Mouse (Mus musculus): ENCODE results near the gene Cmtm2b.
"Not testable (repeated sequence)": the region's sequence is repeated elsewhere in the genome, so short reads cannot be mapped to it uniquely, and the experiment has no call there.

Gene Cmtm2b

GRCm38 (mm10) chr8:104321930-104322329 lies at the start of gene Cmtm2b:
TSS of gene Cmtm2b (plus strand) at chr8:104322230.
- DNase-seq (ENCODE audit: low spot score), result not testable (repeated sequence)

GRCm38 (mm10) chr8:104293081-104293480 lies 28.9 kb upstream of the Cmtm2b start, which contains the start of gene Cmtm2a:
TSS of gene Cmtm2a (minus strand) at chr8:104293181.
- not testable (repeated sequence) for DNase-seq (ENCODE audit: low spot score)

- DNase-seq (ENCODE audit: low spot score), result no peak
Measured at GRCm38 (mm10) chr8:104294396-104294795, 27.6 kb upstream of the Cmtm2b start.

- not testable (repeated sequence) for DNase-seq (ENCODE audit: low spot score)
Measured at GRCm38 (mm10) chr8:104301577-104301976, 20.5 kb upstream of the Cmtm2b start.

GRCm38 (mm10) chr8:104302536-104302935 lies 19.5 kb upstream of the Cmtm2b start:
- DNase-seq (ENCODE audit: low spot score), result not testable (repeated sequence)

GRCm38 (mm10) chr8:104304962-104305361 lies 17.1 kb upstream of the Cmtm2b start:
- no peak for DNase-seq (ENCODE audit: low spot score)

GRCm38 (mm10) chr8:104308341-104308740 lies 13.7 kb upstream of the Cmtm2b start:
- DNase-seq (ENCODE audit: low spot score), result not testable (repeated sequence)

GRCm38 (mm10) chr8:104309441-104310155 lies 12.4 kb upstream of the Cmtm2b start, which contains the start of the genes Gm45711 and Cmtm1:
TSS of gene Gm45711 (minus strand) at chr8:104310081.
TSS of gene Cmtm1 (minus strand) at chr8:104310145.
- DNase-seq (ENCODE audit: low spot score), result not testable (repeated sequence)

GRCm38 (mm10) chr8:104312023-104312422 lies 10.0 kb upstream of the Cmtm2b start:
- DNase-seq (ENCODE audit: low spot score), result not testable (repeated sequence)

GRCm38 (mm10) chr8:104313311-104313710 lies 8.7 kb upstream of the Cmtm2b start:
- DNase-seq (ENCODE audit: low spot score), result no peak

GRCm38 (mm10) chr8:104321267-104321666 lies 763 bp upstream of the Cmtm2b start, which contains the start of gene Gm11020:
TSS of gene Gm11020 (plus strand) at chr8:104321567.
- DNase-seq (ENCODE audit: low spot score), result not testable (repeated sequence)

GRCm38 (mm10) chr8:104332665-104333631 lies 10.9 kb downstream of the Cmtm2b start:
- DNase-seq (ENCODE audit: low spot score), result no peak

- DNase-seq (ENCODE audit: low spot score), result no peak
Measured at GRCm38 (mm10) chr8:104333786-104334185, 11.8 kb downstream of the Cmtm2b start.

- DNase-seq (ENCODE audit: low spot score), result no peak
Measured at GRCm38 (mm10) chr8:104334196-104334595, 12.2 kb downstream of the Cmtm2b start.

- DNase-seq (ENCODE audit: low spot score), result no peak
Measured at GRCm38 (mm10) chr8:104336806-104337205, 14.8 kb downstream of the Cmtm2b start.

GRCm38 (mm10) chr8:104337890-104338289 lies 15.9 kb downstream of the Cmtm2b start:
- no peak for DNase-seq (ENCODE audit: low spot score)

- DNase-seq (ENCODE audit: low spot score), result no peak
Measured at GRCm38 (mm10) chr8:104339229-104339982, 17.4 kb downstream of the Cmtm2b start, which contains the start of gene Cmtm3. TSS of gene Cmtm3 (plus strand) at chr8:104339410.

- DNase-seq (ENCODE audit: low spot score), result no peak
Measured at GRCm38 (mm10) chr8:104339983-104340232, 17.9 kb downstream of the Cmtm2b start.

GRCm38 (mm10) chr8:104340233-104341105 lies 18.4 kb downstream of the Cmtm2b start:
- DNase-seq (ENCODE audit: low spot score), result peak; percentile 46

GRCm38 (mm10) chr8:104341106-104341561 lies 19.1 kb downstream of the Cmtm2b start:
- peak; percentile 17 for DNase-seq (ENCODE audit: low spot score)

GRCm38 (mm10) chr8:104341678-104342077 lies 19.6 kb downstream of the Cmtm2b start:
- no peak for DNase-seq (ENCODE audit: low spot score)
